Mouse (Mus musculus) embryonic facial prominence, embryonic 10.5 days (tissue): ENCODE results near the gene Thbs1. TPM values are rescaled to one million over a fixed set of nuclear protein-coding genes. Genes with fewer than 3 reads are reported as not detected.
"Not testable (repeated sequence)": the region's sequence is repeated elsewhere in the genome, so short reads cannot be mapped to it uniquely, and the experiment has no call there.

Experiments
- DNase-seq: peaks from one replicate; pipeline ENCODE4 v3.0.0-alpha.2; 2017; ENCODE audit warnings: low spot score
- H3K27ac ChIP-seq: fragments of 300-500 bp; sonication (generic); replicated peaks from 2 replicates; pipeline ENCODE4 v1.5.1; 2016; ENCODE audit warnings: mild to moderate bottlenecking
- H3K27me3 ChIP-seq: fragments of 300-500 bp; sonication (generic); replicated peaks from 2 replicates; pipeline ENCODE4 v1.6.1; 2016; ENCODE audit warnings: low read depth, mild to moderate bottlenecking; ENCODE audit not compliant: poor library complexity, severe bottlenecking
- H3K36me3 ChIP-seq: fragments of 300-500 bp; sonication (generic); replicated peaks from 2 replicates; pipeline ENCODE4 v1.6.1; 2016; ENCODE audit warnings: mild to moderate bottlenecking, moderate library complexity
- H3K4me1 ChIP-seq: fragments of 300-500 bp; sonication (generic); 2 replicates; pipeline ENCODE4 v1.6.1; 2016
- H3K4me3 ChIP-seq: fragments of 300-500 bp; sonication (generic); 2 replicates; pipeline ENCODE4 v1.5.1; 2016; ENCODE audit warnings: mild to moderate bottlenecking, moderate library complexity
- H3K9me3 ChIP-seq: fragments of 300-500 bp; sonication (generic); 2 replicates; pipeline ENCODE4 v1.6.1; 2016; ENCODE audit warnings: mild to moderate bottlenecking
- WGBS: fragments of 180-500 bp; shearing (Covaris S2); methylation state at CpG from one replicate; pipeline ENCODE4 v1.1.7; 2016; 5-methylcytosine and 5-hydroxymethylcytosine counted together
- polyA plus RNA-seq: library from polyadenylated mRNA; unstranded; fragments of >200 nt; fragmentation: Nextera tagmentation; extraction: Ambion mirVana; gene quantifications from 2 replicates; pipeline ENCODE4 v1.2.1, GENCODE M21; 2016

Gene Thbs1
- polyA plus RNA-seq, 1 experiment from 2014 or later = 35.4 TPM

DNA sequence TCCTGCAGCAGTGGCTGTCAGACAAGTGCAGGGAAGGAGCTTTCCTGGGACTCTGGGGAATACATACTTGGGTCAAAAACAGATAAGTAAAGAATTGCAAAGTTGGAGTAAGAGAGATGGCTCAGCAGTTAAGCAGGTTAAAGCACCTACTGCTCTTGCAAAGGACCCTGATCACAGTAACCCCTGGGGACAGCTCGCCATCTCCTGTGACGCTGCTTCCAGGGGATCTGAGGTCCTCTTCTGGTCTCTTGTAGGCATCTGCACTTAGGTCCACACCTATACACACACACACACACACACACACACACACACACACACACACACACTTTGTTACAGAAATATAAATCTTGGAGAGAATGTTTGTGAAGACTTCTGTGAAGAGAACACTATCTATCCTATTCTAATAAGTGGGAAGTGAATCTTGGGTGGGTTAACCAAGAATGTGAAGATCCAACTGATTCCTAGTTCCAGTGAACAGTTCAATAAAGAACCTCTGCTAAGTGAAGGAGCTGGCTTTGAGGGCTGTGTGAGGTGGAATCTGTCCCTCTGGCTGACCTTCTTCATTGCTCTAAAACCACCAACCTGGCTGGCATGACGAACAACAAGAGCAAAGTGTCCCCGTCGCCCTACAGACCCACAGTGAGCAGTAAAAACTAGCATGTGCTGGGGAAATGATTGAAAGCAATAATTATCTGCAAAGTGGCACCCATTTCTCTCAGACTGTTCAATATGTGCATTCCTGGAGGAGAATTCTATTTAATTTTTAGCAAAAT is 16.0 kb downstream of the Thbs1 start:
- no peak overlapping the region for H3K4me3 ChIP-seq
- DNase-seq = no peak
- H3K27me3 ChIP-seq = no peaks in the 10 kb centered on the region
- peaks cover 36% of the 10 kb centered on the region for H3K36me3 ChIP-seq
- H3K9me3 ChIP-seq = no peaks in the 10 kb centered on the region
- peaks cover 28% of the 10 kb centered on the region for H3K4me1 ChIP-seq
- 83% methylated on average over 5 of the region's 5 CpGs for WGBS
- H3K27ac ChIP-seq = no peak overlapping the region

DNA sequence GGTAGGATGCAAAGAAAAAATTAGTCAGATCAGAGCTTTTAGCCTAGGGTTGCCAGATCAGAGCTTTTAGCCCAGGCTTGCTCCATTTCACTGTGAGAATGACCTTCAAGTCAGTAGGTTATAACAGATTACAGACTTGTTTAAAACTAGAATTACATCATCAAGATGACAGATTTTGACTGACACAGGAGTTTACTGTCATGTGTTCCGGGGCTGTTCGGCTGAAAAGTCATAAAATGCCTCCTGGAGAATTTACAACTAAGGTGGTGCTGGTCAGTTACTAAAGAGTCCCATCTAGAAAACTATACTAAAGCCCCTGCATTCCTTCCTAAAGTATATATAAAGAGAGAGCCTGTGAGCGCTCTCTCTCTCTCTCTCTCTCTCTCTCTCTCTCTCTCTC is 16.6 kb downstream of the Thbs1 start:
- Histone ChIP-seq H3K9me3 (no peaks in the 10 kb centered on the region), H3K36me3 (peaks cover 29% of the 10 kb centered on the region), H3K27ac (no peak overlapping the region), H3K27me3 (no peaks in the 10 kb centered on the region), H3K4me1 (peaks cover 28% of the 10 kb centered on the region), H3K4me3 (no peak overlapping the region)
- 77% methylated on average over 3 of the region's 3 CpGs for WGBS
- no peak for DNase-seq

DNA sequence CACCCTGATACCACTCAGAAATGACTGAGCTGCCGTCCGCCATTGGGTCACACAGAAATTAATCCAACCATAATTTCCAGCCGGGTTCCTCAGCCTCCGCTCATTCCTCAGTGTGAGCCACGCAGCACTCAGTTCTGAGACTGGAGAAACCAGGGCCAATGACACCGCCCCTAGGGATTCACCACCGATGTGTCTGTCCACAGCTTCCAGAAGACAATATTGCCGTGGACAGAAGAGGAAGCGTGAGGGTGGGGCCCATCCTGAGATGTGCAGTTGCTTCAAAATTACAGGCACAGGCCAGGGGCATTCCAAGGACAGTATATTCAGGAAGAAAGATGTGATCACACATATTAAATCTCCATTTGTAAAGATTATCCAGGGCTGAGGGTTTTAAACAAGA is 25.4 kb downstream of the Thbs1 start:
- no peaks in the 10 kb centered on the region for H3K4me1 ChIP-seq
- no peak overlapping the region for H3K27ac ChIP-seq
- no peak overlapping the region for H3K4me3 ChIP-seq
- 86% methylated on average over 9 of the region's 9 CpGs for WGBS
- DNase-seq = no peak
- no peaks in the 10 kb centered on the region for H3K9me3 ChIP-seq
- H3K27me3 ChIP-seq = no peaks in the 10 kb centered on the region
- H3K36me3 ChIP-seq = no peaks in the 10 kb centered on the region

DNA sequence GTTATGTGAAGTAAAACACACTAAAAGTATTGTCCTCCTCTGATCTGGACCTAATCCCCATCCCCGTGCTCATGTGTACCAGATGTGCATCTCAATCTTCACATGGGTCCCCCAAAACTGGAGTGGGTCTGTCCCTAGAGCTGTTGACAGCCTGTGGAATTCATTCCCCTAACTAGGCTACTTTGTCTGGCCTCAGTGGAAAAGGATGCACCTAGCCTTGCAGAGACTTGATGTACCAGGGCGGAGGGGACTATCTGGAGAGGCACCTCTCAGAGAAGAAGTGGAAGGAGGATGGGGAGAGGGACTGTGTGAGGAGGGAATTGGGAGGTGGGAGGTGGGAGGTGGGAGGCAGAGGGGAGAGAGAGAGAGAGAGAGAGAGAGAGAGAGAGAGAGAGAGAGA is 26.1 kb downstream of the Thbs1 start:
- no peak for DNase-seq
- no peaks in the 10 kb centered on the region for H3K36me3 ChIP-seq
- no peaks in the 10 kb centered on the region for H3K4me1 ChIP-seq
- no peak overlapping the region for H3K27ac ChIP-seq
- H3K9me3 ChIP-seq = no peaks in the 10 kb centered on the region
- WGBS = 89% methylated on average over 2 of the region's 2 CpGs
- H3K4me3 ChIP-seq = no peak overlapping the region
- no peaks in the 10 kb centered on the region for H3K27me3 ChIP-seq

DNA sequence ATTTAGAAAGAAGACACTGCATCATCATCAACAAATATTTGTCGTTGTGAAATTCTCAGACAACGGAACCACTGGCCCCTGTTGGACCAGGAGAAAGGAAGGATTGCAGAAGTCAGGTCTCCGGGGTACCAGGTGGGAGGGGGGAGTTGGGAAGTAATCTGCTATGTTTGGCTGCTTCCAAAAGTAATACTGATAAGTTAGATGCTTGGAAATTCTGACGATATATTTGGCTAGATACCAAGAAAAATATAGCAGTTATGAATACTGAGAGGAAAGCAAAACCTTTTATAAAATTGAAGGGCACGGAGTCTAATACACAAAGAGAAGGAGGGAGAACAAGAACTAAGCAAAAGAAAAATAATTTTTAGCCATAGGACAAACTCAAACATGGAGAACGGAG is 27.6 kb downstream of the Thbs1 start:
- Histone ChIP-seq H3K27ac (no peak overlapping the region), H3K4me1 (no peaks in the 10 kb centered on the region), H3K4me3 (no peak overlapping the region), H3K9me3 (no peaks in the 10 kb centered on the region), H3K27me3 (no peaks in the 10 kb centered on the region), H3K36me3 (no peaks in the 10 kb centered on the region)
- DNase-seq = no peak
- WGBS = 92% methylated on average over 6 of the region's 6 CpGs

DNA sequence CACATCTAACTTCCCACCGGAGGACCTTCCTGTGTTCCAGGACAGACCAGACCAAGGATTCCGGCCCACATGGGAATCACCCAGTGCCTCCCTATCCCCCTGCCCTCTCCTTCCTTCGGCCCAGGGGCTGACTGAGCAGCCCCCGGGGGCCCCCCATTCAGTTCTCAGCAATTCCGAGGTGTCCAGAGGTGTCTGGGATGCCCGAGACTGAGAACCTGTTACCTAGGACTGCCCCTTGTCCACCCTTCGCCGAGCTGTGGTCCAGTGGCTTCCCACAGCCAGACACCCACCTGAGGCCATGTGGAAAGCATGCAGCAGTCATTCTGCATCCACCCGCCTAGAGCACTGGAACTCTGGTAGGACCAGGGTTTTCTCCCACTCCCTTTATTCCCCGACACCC is 30.0 kb downstream of the Thbs1 start:
- Histone ChIP-seq H3K27ac (no peak overlapping the region), H3K27me3 (no peaks in the 10 kb centered on the region), H3K36me3 (no peaks in the 10 kb centered on the region), H3K9me3 (no peaks in the 10 kb centered on the region), H3K4me1 (no peaks in the 10 kb centered on the region), H3K4me3 (no peak overlapping the region)
- WGBS = 91% methylated on average over 10 of the region's 10 CpGs
- DNase-seq = no peak

DNA sequence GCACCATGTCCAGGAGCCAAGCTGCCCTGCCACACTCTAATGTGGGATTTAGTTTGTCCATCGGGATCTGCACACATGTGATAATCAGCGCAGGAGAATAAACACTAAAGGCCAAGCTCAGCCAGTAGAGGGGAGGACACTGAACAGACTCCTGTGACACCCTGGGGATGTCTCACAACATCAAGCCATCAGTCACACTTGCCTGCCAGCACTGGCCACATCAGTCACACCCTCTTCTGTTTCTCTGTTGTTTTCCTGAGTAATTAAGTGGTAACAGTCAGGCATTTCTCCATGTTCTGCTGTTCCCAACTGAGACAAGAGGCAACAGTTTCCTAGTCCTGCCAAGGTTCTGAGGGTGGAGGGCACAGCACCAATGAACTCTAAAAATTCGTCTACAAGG is 36.1 kb downstream of the Thbs1 start:
- H3K36me3 ChIP-seq, H3K27me3 ChIP-seq, H3K27ac ChIP-seq, H3K4me3 ChIP-seq, H3K9me3 ChIP-seq, DNase-seq: not testable (repeated sequence)
- whole genome bisulfite sequencing = 76% methylated on average over 3 of the region's 3 CpGs
- peaks cover 13% of the 10 kb centered on the region for H3K4me1 ChIP-seq

DNA sequence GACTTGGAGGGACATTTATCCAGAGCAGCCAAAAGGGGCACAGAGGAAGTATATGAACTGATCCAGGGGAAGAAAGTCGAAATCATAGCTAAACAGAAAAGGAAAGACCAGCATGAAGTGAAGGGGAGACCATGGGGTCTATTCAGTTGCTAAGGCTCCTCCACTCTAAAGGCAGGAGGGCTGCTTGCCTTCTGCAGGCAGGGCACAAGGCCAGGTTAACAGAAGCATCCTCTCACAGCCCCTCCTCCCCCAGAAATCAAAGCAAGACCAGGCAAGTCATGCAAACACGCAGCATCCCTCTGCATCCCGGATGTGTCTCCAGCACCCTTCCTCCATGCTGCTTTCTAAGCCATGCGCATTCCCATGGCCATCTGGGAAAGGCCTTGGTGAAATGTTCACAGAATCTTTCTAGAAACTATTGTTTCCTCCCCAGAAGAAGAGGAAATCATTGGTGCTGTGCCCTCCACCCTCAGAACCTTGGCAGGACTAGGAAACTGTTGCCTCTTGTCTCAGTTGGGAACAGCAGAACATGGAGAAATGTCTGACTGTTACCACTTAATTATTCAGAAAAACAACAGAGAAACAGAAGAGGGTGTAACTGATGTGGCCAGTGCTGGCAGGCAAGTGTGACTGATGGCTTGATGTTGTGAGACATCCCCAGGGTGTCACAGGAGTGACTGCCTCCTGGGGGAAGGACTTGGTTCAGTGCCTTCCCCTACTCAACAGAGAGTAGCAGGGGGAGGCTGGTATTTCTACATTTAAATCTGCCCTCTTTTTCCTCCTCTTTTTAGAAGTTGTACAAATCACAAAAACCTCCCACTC is 36.9 kb downstream of the Thbs1 start:
- 83% methylated on average over 4 of the region's 4 CpGs for WGBS
- no peak for DNase-seq
- Histone ChIP-seq H3K4me1 (peaks cover 13% of the 10 kb centered on the region), H3K36me3 (no peaks in the 10 kb centered on the region), H3K9me3 (no peaks in the 10 kb centered on the region), H3K27me3 (no peaks in the 10 kb centered on the region), H3K4me3 (no peak overlapping the region), H3K27ac (no peak overlapping the region)

DNA sequence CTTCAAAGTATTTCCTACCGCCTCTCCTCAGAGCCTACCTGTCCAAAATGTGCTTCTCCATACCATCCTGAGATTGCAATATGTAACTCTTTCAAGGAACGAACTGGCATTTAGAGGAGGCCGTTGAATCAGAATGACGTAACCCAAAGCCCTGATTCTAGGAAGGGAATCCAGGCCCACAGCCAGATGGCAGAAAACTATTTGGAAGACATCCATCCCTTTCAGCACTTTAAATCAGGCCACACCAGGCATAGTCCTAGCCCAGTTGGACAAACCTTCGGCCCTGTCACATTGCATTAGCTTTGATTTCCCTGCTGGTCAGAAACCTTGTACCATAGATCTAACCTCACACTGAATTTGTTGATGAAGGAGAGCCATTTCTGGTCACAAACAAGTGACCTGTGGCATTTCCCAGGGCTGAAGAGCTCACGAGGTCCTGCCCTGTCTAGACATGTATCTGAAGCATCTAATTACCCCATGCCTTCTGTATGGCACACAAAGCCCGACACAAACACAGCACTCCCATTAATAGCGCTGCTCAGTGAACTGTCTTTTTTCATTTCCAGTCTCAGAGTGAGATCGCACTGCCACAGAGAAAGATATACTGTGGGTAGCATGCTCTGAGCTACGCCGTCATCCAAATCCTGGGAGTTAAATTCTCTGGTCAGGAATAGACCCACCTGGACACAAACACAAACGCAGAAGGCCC is 38.3 kb downstream of the Thbs1 start:
- no peak overlapping the region for H3K4me3 ChIP-seq
- no peak for DNase-seq
- H3K36me3 ChIP-seq = no peaks in the 10 kb centered on the region
- H3K27ac ChIP-seq = peak overlapping the region; percentile 51; the same call in 1 of the 2 replicates
- H3K27me3 ChIP-seq = no peaks in the 10 kb centered on the region
- no peaks in the 10 kb centered on the region for H3K9me3 ChIP-seq
- 74% methylated on average over 12 of the region's 12 CpGs for WGBS
- H3K4me1 ChIP-seq = peaks cover 13% of the 10 kb centered on the region

DNA sequence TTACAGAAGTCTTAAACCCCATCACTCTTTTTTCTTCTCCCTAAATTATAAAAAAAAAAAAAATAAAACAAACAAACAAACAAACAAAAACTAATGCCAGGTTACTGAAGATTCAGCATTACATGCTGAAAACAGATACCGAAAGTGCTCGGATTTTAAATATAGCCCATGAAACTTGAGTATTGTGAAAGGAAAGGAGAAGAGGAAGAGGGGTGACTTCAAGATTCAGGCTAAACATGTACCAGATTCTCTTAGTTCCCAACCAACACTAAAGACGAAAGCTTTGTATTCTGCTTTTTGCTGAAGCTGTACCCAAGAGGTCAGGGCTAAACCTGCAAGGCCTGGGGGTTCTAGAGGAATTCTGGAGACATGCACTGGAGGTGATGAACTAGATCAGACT is 46.4 kb downstream of the Thbs1 start:
- WGBS = 85% methylated on average over 3 of the region's 3 CpGs
- peaks cover 55% of the 10 kb centered on the region for H3K4me1 ChIP-seq

DNA sequence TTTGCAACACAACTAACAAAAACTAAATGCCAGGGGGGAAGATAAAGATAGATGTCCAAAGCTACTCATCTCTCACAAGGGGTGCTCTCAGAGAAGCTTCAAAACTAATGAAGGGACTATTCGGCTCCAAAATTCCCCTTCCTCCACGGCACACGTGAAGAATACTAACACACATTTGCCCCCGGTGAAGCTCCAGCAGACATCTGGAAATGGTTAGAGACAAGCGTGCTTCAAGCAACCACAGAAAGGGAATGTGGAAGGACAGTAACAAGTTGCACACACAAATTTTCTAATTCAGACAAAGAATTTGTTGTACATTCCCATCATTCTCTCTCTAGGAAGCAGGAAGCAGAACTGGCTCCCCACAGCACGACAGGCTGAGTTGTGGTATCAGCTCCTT is 47.5 kb downstream of the Thbs1 start:
- Histone ChIP-seq H3K4me3 (no peak overlapping the region), H3K27ac (peak overlapping the region; percentile 69), H3K36me3 (no peaks in the 10 kb centered on the region), H3K27me3 (no peaks in the 10 kb centered on the region), H3K4me1 (peaks cover 61% of the 10 kb centered on the region), H3K9me3 (no peaks in the 10 kb centered on the region)
- DNase-seq = peak; percentile 56
- 27% methylated on average over 6 of the region's 6 CpGs for WGBS

More for the DNA sequence above, 46.4 kb downstream of the Thbs1 start:
- DNase-seq = no peak
- no peak overlapping the region for H3K4me3 ChIP-seq
- no peaks in the 10 kb centered on the region for H3K27me3 ChIP-seq
- H3K9me3 ChIP-seq = no peaks in the 10 kb centered on the region
- no peaks in the 10 kb centered on the region for H3K36me3 ChIP-seq
- H3K27ac ChIP-seq = peak overlapping the region; percentile 69

DNA sequence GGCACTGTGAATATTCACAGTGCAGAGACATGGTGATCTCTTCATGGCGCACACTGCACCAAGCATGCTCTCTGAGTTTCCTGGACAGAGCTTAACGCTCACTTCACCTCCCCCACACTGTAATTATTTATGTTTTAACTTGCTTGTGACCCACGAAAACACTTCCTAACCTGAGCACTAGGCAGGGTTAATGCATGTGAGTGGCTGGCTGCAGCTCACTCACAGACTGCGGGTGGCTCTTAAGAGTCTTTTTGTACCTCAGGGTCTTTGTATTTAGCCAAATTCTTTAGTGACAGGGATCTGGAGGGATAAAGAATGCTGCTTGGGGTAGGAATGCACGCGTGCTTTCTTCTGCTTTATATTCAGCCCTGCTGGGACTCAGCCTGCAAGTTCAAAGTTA is 48.9 kb downstream of the Thbs1 start:
- no peaks in the 10 kb centered on the region for H3K9me3 ChIP-seq
- DNase-seq = peak; percentile 53
- no peaks in the 10 kb centered on the region for H3K27me3 ChIP-seq
- H3K36me3 ChIP-seq = no peaks in the 10 kb centered on the region
- H3K4me1 ChIP-seq = peaks cover 63% of the 10 kb centered on the region
- H3K4me3 ChIP-seq = no peak overlapping the region
- 13% methylated on average over 6 of the region's 6 CpGs for WGBS
- peak overlapping the region; percentile 69 for H3K27ac ChIP-seq
